Mouse (Mus musculus) CH12.LX (cell line): ENCODE measurements around the gene Lrriq4. TPM values are rescaled to one million over a fixed set of nuclear protein-coding genes. Genes with fewer than 3 reads are reported as not detected.

Experiments
- DNase-seq: peaks from one replicate; pipeline ENCODE4 v3.0.0-alpha.2; 2013; ENCODE audit errors: extremely low read depth
- H3K27ac ChIP-seq: 2 replicates; pipeline ENCODE4 v1.5.1; 2012; ENCODE audit warnings: low read depth, mild to moderate bottlenecking, control low read depth, moderate library complexity; ENCODE audit not compliant: insufficient read depth
- H3K27me3 ChIP-seq: replicated peaks from 2 replicates; pipeline ENCODE3; 2012; ENCODE audit warnings: inconsistent platforms
- H3K36me3 ChIP-seq, 2 experiments: replicated peaks in 1 of 2; 2 replicates each; pipeline versions ENCODE3 to v1.6.1; 2012; ENCODE audit warnings: inconsistent platforms in 1 of 2, low read length in 1 of 2, mild to moderate bottlenecking in 1 of 2, mixed read lengths in 1 of 2, moderate library complexity in 1 of 2; ENCODE audit not compliant: control insufficient read depth in 1 of 2, insufficient read depth in 1 of 2
- H3K4me1 ChIP-seq, 2 experiments: 2 replicates each; pipeline ENCODE4 v1.6.1; 2012; ENCODE audit warnings: inconsistent platforms in 1 of 2, moderate library complexity in 1 of 2; ENCODE audit not compliant: insufficient read depth in 2 of 2, control insufficient read depth in 1 of 2
- H3K4me2 ChIP-seq: 2 replicates; pipeline ENCODE4 v1.6.1; 2012; ENCODE audit warnings: low read depth, mild to moderate bottlenecking, control low read depth; ENCODE audit not compliant: poor library complexity, insufficient read depth, severe bottlenecking
- H3K4me3 ChIP-seq, 3 experiments: fragments of 150-350 bp in 1 of 3; sonication (generic) in 1 of 3; replicated peaks in 1 of 3; 2 replicates each; pipeline versions ENCODE3 to v1.5.1; 2011 to 2012; ENCODE audit warnings: low read depth in 2 of 3, low read length in 2 of 3, mild to moderate bottlenecking in 2 of 3, moderate library complexity in 2 of 3, control low read depth in 1 of 3, improper control_type of control experiment in 1 of 3, inconsistent platforms in 1 of 3, mixed read lengths in 1 of 3; ENCODE audit not compliant: poor library complexity in 1 of 3
- H3K79me2 ChIP-seq: replicated peaks from 2 replicates; pipeline ENCODE4 v1.6.1; 2012; ENCODE audit warnings: mild to moderate bottlenecking, moderate library complexity; ENCODE audit not compliant: control insufficient read depth, poor library complexity, insufficient read depth, severe bottlenecking; ENCODE audit errors: extremely low read depth
- H3K9ac ChIP-seq: 2 replicates; pipeline ENCODE4 v1.6.1; 2012; ENCODE audit warnings: low read depth, mild to moderate bottlenecking, control low read depth, moderate library complexity; ENCODE audit not compliant: insufficient read depth
- H3K9me3 ChIP-seq: replicated peaks from 2 replicates; pipeline ENCODE3; 2012; ENCODE audit warnings: low read length, inconsistent platforms, mixed read lengths
- BHLHE40 ChIP-seq: IDR thresholded peaks from 2 replicates; pipeline ENCODE4 v1.6.1; 2011; ENCODE audit warnings: mild to moderate bottlenecking, low read depth, low read length, improper control_type of control experiment
- CHD1 ChIP-seq: IDR thresholded peaks from 2 replicates; pipeline ENCODE4 v1.6.1; 2012; ENCODE audit warnings: low read depth, low read length, improper control_type of control experiment, inconsistent platforms
- CHD2 ChIP-seq: IDR thresholded peaks from 2 replicates; pipeline ENCODE4 v1.6.1; 2011; ENCODE audit warnings: low read length, improper control_type of control experiment
- CTCF ChIP-seq, 2 experiments: IDR thresholded peaks in 1 of 2; conservative IDR thresholded peaks in 1 of 2; 2 replicates each; pipeline ENCODE4 v1.5.1; 2011 to 2012; ENCODE audit warnings: low read depth in 2 of 2, low read length in 2 of 2, improper control_type of control experiment in 1 of 2, inconsistent platforms in 1 of 2, mild to moderate bottlenecking in 1 of 2, moderate library complexity in 1 of 2
- E2F4 ChIP-seq: IDR thresholded peaks from 2 replicates; pipeline ENCODE4 v1.6.1; 2011; ENCODE audit warnings: low read depth, low read length, improper control_type of control experiment; ENCODE audit not compliant: insufficient replicate concordance
- ELF1 ChIP-seq: IDR thresholded peaks from 2 replicates; pipeline ENCODE4 v1.6.1; 2014; ENCODE audit warnings: low read depth, mild to moderate bottlenecking, inconsistent platforms, low read length, improper control_type of control experiment
- EP300 ChIP-seq: IDR thresholded peaks from 2 replicates; pipeline ENCODE4 v1.6.1; 2011; ENCODE audit warnings: low read length, improper control_type of control experiment
- ETS1 ChIP-seq: conservative IDR thresholded peaks from 2 replicates; pipeline ENCODE4 v1.6.1; 2012; ENCODE audit warnings: low read depth, mild to moderate bottlenecking, inconsistent platforms, low read length, improper control_type of control experiment, moderate library complexity
- GABPA ChIP-seq: IDR thresholded peaks from 2 replicates; pipeline ENCODE4 v1.6.1; 2012; ENCODE audit warnings: low read depth, low read length, improper control_type of control experiment, inconsistent platforms; ENCODE audit not compliant: insufficient replicate concordance
- HCFC1 ChIP-seq: IDR thresholded peaks from 2 replicates; pipeline ENCODE4 v1.6.1; 2012; ENCODE audit warnings: low read depth, mild to moderate bottlenecking, inconsistent platforms, low read length, improper control_type of control experiment
- IRF4 ChIP-seq: IDR thresholded peaks from 2 replicates; pipeline ENCODE4 v1.6.1; 2014; ENCODE audit warnings: low read depth, mild to moderate bottlenecking, inconsistent platforms, low read length, improper control_type of control experiment
- JUN ChIP-seq: IDR thresholded peaks from 2 replicates; pipeline ENCODE4 v1.6.1; 2011; ENCODE audit warnings: low read depth, mild to moderate bottlenecking, low read length, improper control_type of control experiment, moderate library complexity; ENCODE audit not compliant: insufficient read depth
- JUND ChIP-seq: conservative IDR thresholded peaks from 2 replicates; pipeline ENCODE4 v1.6.1; 2011; ENCODE audit warnings: low read depth, low read length, improper control_type of control experiment
- KAT2A ChIP-seq: IDR thresholded peaks from 2 replicates; pipeline ENCODE4 v1.6.1; 2012; ENCODE audit warnings: low read length, improper control_type of control experiment, inconsistent platforms; ENCODE audit not compliant: insufficient replicate concordance
- MAFK ChIP-seq: IDR thresholded peaks from 2 replicates; pipeline ENCODE4 v1.6.1; 2011; ENCODE audit warnings: low read length, improper control_type of control experiment; ENCODE audit not compliant: insufficient replicate concordance
- MAX ChIP-seq: IDR thresholded peaks from 2 replicates; pipeline ENCODE4 v1.6.1; 2011; ENCODE audit warnings: low read length, improper control_type of control experiment
- MAZ ChIP-seq: IDR thresholded peaks from 2 replicates; pipeline ENCODE4 v1.6.1; 2012; ENCODE audit warnings: low read depth, mild to moderate bottlenecking, inconsistent platforms, low read length, improper control_type of control experiment, moderate library complexity
- MEF2A ChIP-seq: IDR thresholded peaks from 2 replicates; pipeline ENCODE4 v1.6.1; 2014; ENCODE audit warnings: low read depth, mild to moderate bottlenecking, inconsistent platforms, low read length, improper control_type of control experiment, borderline replicate concordance
- MXI1 ChIP-seq: IDR thresholded peaks from 2 replicates; pipeline ENCODE4 v1.6.1; 2011; ENCODE audit warnings: mild to moderate bottlenecking, low read depth, low read length, improper control_type of control experiment
- MYC ChIP-seq: IDR thresholded peaks from 2 replicates; pipeline ENCODE4 v1.6.1; 2011; ENCODE audit warnings: low read depth, mild to moderate bottlenecking, improper control_type of control experiment, low read length
- NELFE ChIP-seq: IDR thresholded peaks from 2 replicates; pipeline ENCODE4 v1.6.1; 2011; ENCODE audit warnings: low read depth, low read length, improper control_type of control experiment
- NRF1 ChIP-seq: IDR thresholded peaks from 2 replicates; pipeline ENCODE4 v1.6.1; 2014; ENCODE audit warnings: low read depth, mild to moderate bottlenecking, inconsistent platforms, low read length, improper control_type of control experiment, moderate library complexity
- PAX5 ChIP-seq: IDR thresholded peaks from 2 replicates; pipeline ENCODE4 v1.6.1; 2012; ENCODE audit warnings: low read length, inconsistent platforms, mixed read lengths
- POLR2A ChIP-seq: IDR thresholded peaks from 2 replicates; pipeline ENCODE4 v1.6.1; 2011; ENCODE audit warnings: low read depth, mild to moderate bottlenecking, improper control_type of control experiment, low read length
- POLR2AphosphoS2 ChIP-seq: IDR thresholded peaks from 2 replicates; pipeline ENCODE4 v1.6.1; 2011; ENCODE audit warnings: low read depth, low read length, improper control_type of control experiment
- RAD21 ChIP-seq: IDR thresholded peaks from 2 replicates; pipeline ENCODE4 v1.6.1; 2011; ENCODE audit warnings: low read depth, mild to moderate bottlenecking, low read length, improper control_type of control experiment, moderate library complexity
- RCOR1 ChIP-seq: conservative IDR thresholded peaks from 2 replicates; pipeline ENCODE4 v1.6.1; 2012; ENCODE audit warnings: low read depth, mild to moderate bottlenecking, inconsistent platforms, low read length, improper control_type of control experiment
- SIN3A ChIP-seq: IDR thresholded peaks from 2 replicates; pipeline ENCODE4 v1.6.1; 2012; ENCODE audit warnings: low read length, improper control_type of control experiment, inconsistent platforms
- SMC3 ChIP-seq: IDR thresholded peaks from 2 replicates; pipeline ENCODE4 v1.6.1; 2011; ENCODE audit warnings: low read depth, low read length, improper control_type of control experiment
- TBP ChIP-seq: conservative IDR thresholded peaks from 2 replicates; pipeline ENCODE4 v1.6.1; 2011; ENCODE audit warnings: low read depth, low read length, improper control_type of control experiment
- TCF12 ChIP-seq: IDR thresholded peaks from 2 replicates; pipeline ENCODE4 v1.6.1; 2014; ENCODE audit warnings: low read depth, mild to moderate bottlenecking, inconsistent platforms, low read length, improper control_type of control experiment
- UBTF ChIP-seq: IDR thresholded peaks from 2 replicates; pipeline ENCODE4 v1.6.1; 2012; ENCODE audit warnings: low read depth, mild to moderate bottlenecking, inconsistent platforms, low read length, improper control_type of control experiment, moderate library complexity
- USF1 ChIP-seq: IDR thresholded peaks from 2 replicates; pipeline ENCODE4 v1.6.1; 2014; ENCODE audit warnings: low read depth, mild to moderate bottlenecking, inconsistent platforms, low read length, improper control_type of control experiment
- USF2 ChIP-seq: conservative IDR thresholded peaks from 2 replicates; pipeline ENCODE4 v1.6.1; 2011; ENCODE audit warnings: low read depth, low read length, improper control_type of control experiment
- ZC3H11A ChIP-seq: IDR thresholded peaks from 2 replicates; pipeline ENCODE4 v1.6.1; 2012; ENCODE audit warnings: low read depth, mild to moderate bottlenecking, inconsistent platforms, low read length, improper control_type of control experiment
- ZKSCAN1 ChIP-seq: IDR thresholded peaks from 2 replicates; pipeline ENCODE4 v1.6.1; 2012; ENCODE audit warnings: low read depth, inconsistent platforms, low read length, improper control_type of control experiment, borderline replicate concordance
- ZMIZ1 ChIP-seq: IDR thresholded peaks from 2 replicates; pipeline ENCODE4 v1.6.1; 2012; ENCODE audit warnings: low read depth, mild to moderate bottlenecking, inconsistent platforms, low read length, improper control_type of control experiment
- ZNF384 ChIP-seq: IDR thresholded peaks from 2 replicates; pipeline ENCODE4 v1.6.1; 2012; ENCODE audit warnings: low read depth, low read length, improper control_type of control experiment, inconsistent platforms
- dilution Hi-C: fragments of 300-500 bp; cut with MboI; formaldehyde crosslinking; loops from 2 replicates; pipeline ENCODE4 v1.14.3; 2020; ENCODE audit warnings: low sequenced_read_pairs; ENCODE audit not compliant: extremely low pct_unique_long_range_greater_than_20kb, extremely low pct_ligation_motif_present
- in situ Hi-C: fragments of 300-500 bp; cut with MboI; formaldehyde crosslinking; loops from 3 replicates; pipeline ENCODE4 v1.14.3; 2019; ENCODE audit warnings: low sequenced_read_pairs, low pct_ligation_motif_present, low pct_unique_long_range_greater_than_20kb, mixed read lengths
- polyA plus RNA-seq: library from polyadenylated mRNA; unstranded; fragments of >175 nt; gene quantifications from 2 replicates; pipeline ENCODE4 v1.2.1, GENCODE M21; 2012; ENCODE audit warnings: low read depth; ENCODE audit not compliant: insufficient read length
- total RNA-seq, 2 experiments: library from RNA; depleted of rRNA; stranded (reverse); fragments of 300-350 nt in 1 of 2; fragments of >200 nt in 1 of 2; gene quantifications; 2 replicates each; pipeline ENCODE4 v1.2.3; 2012 to 2014

Lrriq4 gene
- total and polyA plus RNA-seq, 3 experiments: not detected

DNA sequence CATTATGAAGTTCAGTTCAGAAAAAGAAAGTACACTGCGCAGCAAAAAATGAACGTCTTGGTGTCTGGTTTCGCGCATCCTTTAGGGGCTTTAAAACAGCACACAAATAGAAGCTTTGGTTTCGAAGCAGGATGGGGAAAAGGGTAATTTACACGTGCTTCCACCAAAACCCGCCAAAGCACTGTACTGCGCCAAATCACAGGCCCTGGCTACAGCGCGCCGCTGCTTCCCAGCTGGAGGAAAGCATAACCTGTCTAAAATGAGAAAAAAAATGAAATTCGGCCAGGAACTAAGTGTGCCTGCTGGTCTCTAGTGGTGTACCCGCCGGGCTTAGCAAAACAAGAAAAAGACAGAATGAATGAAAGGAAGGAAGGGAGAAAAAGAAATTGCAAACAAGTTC lies 43.6 kb upstream of the Lrriq4 start:
- H3K4me2 ChIP-seq: peak overlapping the region; percentile 48
- peak overlapping the region; percentile 44 for H3K27ac ChIP-seq
- H3K4me3 ChIP-seq: peak overlapping the region; percentile 45 to 77 (median 62)
- H3K9ac ChIP-seq: peak overlapping the region; percentile 31
- in situ Hi-C loops (no loop called here), dilution Hi-C loops (no loop called here)
- H3K9me3 ChIP-seq: no peaks in the 10 kb centered on the region
- DNase-seq: peak; percentile 53
- peaks cover 23% of the 10 kb centered on the region for H3K79me2 ChIP-seq
- H3K36me3 ChIP-seq: peaks cover 5 to 15% of the 10 kb centered on the region in 2 experiments
- no peaks in the 10 kb centered on the region for H3K27me3 ChIP-seq
- H3K4me1 ChIP-seq: peaks cover 2 to 27% of the 10 kb centered on the region in 2 experiments; a peak in 3 of 4 replicates
- TF ChIP-seq POLR2AphosphoS2: no peak
- TF ChIP-seq KAT2A: no peak
- TF ChIP-seq RAD21: no peak
- 0 out of 2 replicates have a peak, but pooled peaks have one; percentile 33 for TF ChIP-seq MAZ
- no peak for TF ChIP-seq MEF2A
- TF ChIP-seq BHLHE40: peak; percentile 56
- no peak for TF ChIP-seq CHD1
- no peak for TF ChIP-seq ZC3H11A
- TF ChIP-seq E2F4: no peak
- no peak for TF ChIP-seq USF1
- peak; percentile 64; the same call in 1 of the 2 replicates for TF ChIP-seq ZNF384
- TF ChIP-seq MYC: peak; percentile 63; the same call in 1 of the 2 replicates
- TF ChIP-seq TBP: no peak
- no peak for TF ChIP-seq RCOR1
- 0 out of 2 replicates have a peak, but pooled peaks have one; percentile 3 for TF ChIP-seq ETS1
- no peak for TF ChIP-seq JUN
- no peak for TF ChIP-seq IRF4
- no peak for TF ChIP-seq JUND
- no peak for TF ChIP-seq ZKSCAN1
- TF ChIP-seq MAX: peak; percentile 95
- TF ChIP-seq POLR2A: no peak
- no peak for TF ChIP-seq SIN3A
- TF ChIP-seq ELF1: no peak
- no peak for TF ChIP-seq CHD2
- no peak for TF ChIP-seq ZMIZ1
- TF ChIP-seq GABPA: no peak
- TF ChIP-seq UBTF: no peak
- no peak for TF ChIP-seq EP300
- TF ChIP-seq NRF1: no peak
- no peak for TF ChIP-seq USF2
- no peak for TF ChIP-seq HCFC1
- no peak for TF ChIP-seq NELFE
- no peak for TF ChIP-seq SMC3
- no peak for TF ChIP-seq CTCF (conservative IDR thresholded peaks at IDR 0.05 in 1 of 2, IDR thresholded peaks at IDR 0.05 in 1 of 2; ENCODE audit: low read depth in 2 of 2, low read length in 2 of 2)
- TF ChIP-seq PAX5: no peak
- TF ChIP-seq TCF12: no peak
- peak; percentile 47; the same call in 1 of the 2 replicates for TF ChIP-seq MXI1
- TF ChIP-seq MAFK: no peak
